Mouse (Mus musculus) lung, postnatal 25 days (tissue): ENCODE results near the gene Slc25a33.

Experiments used
- DNase-seq: peaks from one replicate; pipeline ENCODE4 v3.0.0; 2022; ENCODE audit warnings: low spot score

The Slc25a33 gene

GRCm38 (mm10) chr4:149727636-149728035 lies 46.4 kb downstream of the Slc25a33 start:
- no peak for DNase-seq

GRCm38 (mm10) chr4:149725661-149726350 lies 48.3 kb downstream of the Slc25a33 start:
- peak; percentile 61 for DNase-seq

- DNase-seq, result no peak
These were observed 49.1 kb downstream of the Slc25a33 start for GRCm38 (mm10) chr4:149724916-149725470.

- DNase-seq, result peak; percentile 62
These were observed 50.0 kb downstream of the Slc25a33 start for GRCm38 (mm10) chr4:149723855-149724731.

GRCm38 (mm10) chr4:149723021-149723390 lies 51.1 kb downstream of the Slc25a33 start:
- no peak for DNase-seq

- DNase-seq, result no peak
These were observed 51.7 kb downstream of the Slc25a33 start for GRCm38 (mm10) chr4:149722104-149723020.

- no peak for DNase-seq
These were observed 52.9 kb downstream of the Slc25a33 start for GRCm38 (mm10) chr4:149721163-149721562.

- DNase-seq, result no peak
These were observed 54.4 kb downstream of the Slc25a33 start for GRCm38 (mm10) chr4:149719686-149720085.

GRCm38 (mm10) chr4:149714542-149714941 lies 59.5 kb downstream of the Slc25a33 start:
- no peak for DNase-seq

- peak; percentile 18 for DNase-seq
These were observed 62.1 kb downstream of the Slc25a33 start for GRCm38 (mm10) chr4:149711955-149712354.

- DNase-seq, result no peak
These were observed 62.6 kb downstream of the Slc25a33 start for GRCm38 (mm10) chr4:149711485-149711884.

GRCm38 (mm10) chr4:149710510-149710909 lies 63.6 kb downstream of the Slc25a33 start:
- peak; percentile 87 for DNase-seq

GRCm38 (mm10) chr4:149705941-149706340 lies 68.1 kb downstream of the Slc25a33 start:
- peak; percentile 28 for DNase-seq

GRCm38 (mm10) chr4:149705298-149705697 lies 68.8 kb downstream of the Slc25a33 start:
- no peak for DNase-seq

- peak; percentile 64 for DNase-seq
These were observed 71.7 kb downstream of the Slc25a33 start, which contains the start of gene Pik3cd for GRCm38 (mm10) chr4:149702210-149702979. Gene Pik3cd (minus strand): TSS chr4:149702571.

- DNase-seq, result peak; percentile 65
These were observed 72.5 kb downstream of the Slc25a33 start for GRCm38 (mm10) chr4:149701426-149702209.

- no peak for DNase-seq
These were observed 74.1 kb downstream of the Slc25a33 start for GRCm38 (mm10) chr4:149699953-149700352.

- DNase-seq, result peak; percentile 68
These were observed 75.8 kb downstream of the Slc25a33 start for GRCm38 (mm10) chr4:149698197-149698821.

- DNase-seq, result peak; percentile 36
These were observed 76.4 kb downstream of the Slc25a33 start for GRCm38 (mm10) chr4:149697506-149698196.
